Mouse (Mus musculus): ENCODE measurements around the gene Rad50. TPM values are rescaled to one million over a fixed set of nuclear protein-coding genes. Genes with fewer than 3 reads are reported as not detected.

The Rad50 gene
- polyA plus RNA-seq, 2 experiments = 5.1 to 10.3 TPM

- Histone ChIP-seq H3K4me1 (replicated peaks; ENCODE audit: control insufficient read depth in 2 of 2, insufficient read depth in 2 of 2, low read length in 1 of 2) (no peaks in the 10 kb centered on the region), H3K27me3 (ENCODE audit: control insufficient read depth, insufficient read depth, low read length) (no peaks in the 10 kb centered on the region), H3K4me3 (ENCODE audit: insufficient read depth in 1 of 2, low read depth in 2 of 2, low read length in 2 of 2) (no peak overlapping the region), H3K4me2 (ENCODE audit: low read depth) (no peak overlapping the region), H3K36me3 (replicated peaks; ENCODE audit: control insufficient read depth, insufficient read depth, low read depth) (no peaks in the 10 kb centered on the region), H3K9me3 (ENCODE audit: control insufficient read depth, low read length) (no peaks in the 10 kb centered on the region), H3K9ac (replicated peaks) (no peak overlapping the region), H3K27ac (no peak overlapping the region)
- TF ChIP-seq EP300 (IDR thresholded peaks at IDR 0.05; ENCODE audit: low read depth) (no peak), CTCF (IDR thresholded peaks at IDR 0.05; ENCODE audit: low read depth) (no peak)
- DNase-seq (ENCODE audit: low read depth in 3 of 3, low spot score in 3 of 3) (no peak), ATAC-seq (ENCODE audit: insufficient read depth) (no peak)
- WGBS (ENCODE audit: insufficient replicate concordance) = 80% methylated on average over 7 of the region's 7 CpGs
Observed at GRCm38 (mm10) chr11:53731457-53731856, 24.3 kb upstream of the Rad50 start.

GRCm38 (mm10) chr11:53720715-53721114 lies 13.6 kb upstream of the Rad50 start, which contains the start of gene Il5:
Gene Il5 (plus strand): TSS chr11:53720794.
- no peak within 1 kb of the TSS for H3K4me3 ChIP-seq (ENCODE audit: insufficient read depth in 1 of 2, low read depth in 2 of 2, low read length in 2 of 2)
- no peak for TF ChIP-seq EP300 (IDR thresholded peaks at IDR 0.05; ENCODE audit: low read depth)
- TF ChIP-seq CTCF (IDR thresholded peaks at IDR 0.05; ENCODE audit: low read depth) = no peak
- H3K9ac ChIP-seq (replicated peaks) = no peak within 1 kb of the TSS
- H3K4me2 ChIP-seq (ENCODE audit: low read depth) = no peak within 1 kb of the TSS
- no peaks in the 10 kb centered on the region for H3K36me3 ChIP-seq (replicated peaks; ENCODE audit: control insufficient read depth, insufficient read depth, low read depth)
- H3K4me1 ChIP-seq (replicated peaks; ENCODE audit: control insufficient read depth in 2 of 2, insufficient read depth in 2 of 2, low read length in 1 of 2) = no peaks in the 10 kb centered on the region
- DNase-seq (ENCODE audit: low read depth in 3 of 3, low spot score in 3 of 3) (no peak), ATAC-seq (ENCODE audit: insufficient read depth) (no peak)
- no peaks in the 10 kb centered on the region for H3K9me3 ChIP-seq (ENCODE audit: control insufficient read depth, low read length)
- H3K27me3 ChIP-seq (ENCODE audit: control insufficient read depth, insufficient read depth, low read length) = no peaks in the 10 kb centered on the region
- H3K27ac ChIP-seq = no peak within 1 kb of the TSS
- WGBS (ENCODE audit: insufficient replicate concordance) = 64% methylated on average over 6 of the region's 6 CpGs

GRCm38 (mm10) chr11:53719701-53720100 lies 12.6 kb upstream of the Rad50 start:
- ATAC-seq (ENCODE audit: insufficient read depth) (no peak), DNase-seq (ENCODE audit: low read depth in 3 of 3, low spot score in 3 of 3) (no peak)
- Histone ChIP-seq H3K4me1 (replicated peaks; ENCODE audit: control insufficient read depth in 2 of 2, insufficient read depth in 2 of 2, low read length in 1 of 2) (no peaks in the 10 kb centered on the region), H3K9ac (replicated peaks) (no peak overlapping the region), H3K4me3 (ENCODE audit: insufficient read depth in 1 of 2, low read depth in 2 of 2, low read length in 2 of 2) (no peak overlapping the region), H3K9me3 (ENCODE audit: control insufficient read depth, low read length) (no peaks in the 10 kb centered on the region), H3K27me3 (ENCODE audit: control insufficient read depth, insufficient read depth, low read length) (no peaks in the 10 kb centered on the region; the same call in 1 of the 2 replicates), H3K36me3 (replicated peaks; ENCODE audit: control insufficient read depth, insufficient read depth, low read depth) (no peaks in the 10 kb centered on the region), H3K4me2 (ENCODE audit: low read depth) (no peak overlapping the region), H3K27ac (no peak overlapping the region)
- WGBS (ENCODE audit: insufficient replicate concordance) = 47% methylated on average over 1 of the region's 1 CpGs
- no peak for TF ChIP-seq CTCF (IDR thresholded peaks at IDR 0.05; ENCODE audit: low read depth)
- TF ChIP-seq EP300 (IDR thresholded peaks at IDR 0.05; ENCODE audit: low read depth) = no peak

- ATAC-seq (ENCODE audit: insufficient read depth) (no peak), DNase-seq (ENCODE audit: low read depth in 3 of 3, low spot score in 3 of 3) (no peak)
- H3K27me3 ChIP-seq (ENCODE audit: control insufficient read depth, insufficient read depth, low read length) = no peaks in the 10 kb centered on the region
- peak overlapping the region; percentile 96 for H3K4me2 ChIP-seq (ENCODE audit: low read depth)
- H3K4me1 ChIP-seq (replicated peaks; ENCODE audit: control insufficient read depth in 2 of 2, insufficient read depth in 2 of 2, low read length in 1 of 2) = peaks cover 4 to 5% of the 10 kb centered on the region in 2 experiments; a peak in 3 of 4 replicates
- TF ChIP-seq EP300 (IDR thresholded peaks at IDR 0.05; ENCODE audit: low read depth) (no peak), CTCF (IDR thresholded peaks at IDR 0.05; ENCODE audit: low read depth) (no peak)
- H3K36me3 ChIP-seq (replicated peaks; ENCODE audit: control insufficient read depth, insufficient read depth, low read depth) = no peaks in the 10 kb centered on the region; the same call in 1 of the 2 replicates
- H3K4me3 ChIP-seq (ENCODE audit: insufficient read depth in 1 of 2, low read depth in 2 of 2, low read length in 2 of 2) = peak overlapping the region; percentile 83 to 89
- H3K9me3 ChIP-seq (ENCODE audit: control insufficient read depth, low read length) = no peaks in the 10 kb centered on the region
- H3K27ac ChIP-seq = no peak overlapping the region
- WGBS (ENCODE audit: insufficient replicate concordance) = 58% methylated on average over 3 of the region's 3 CpGs
- peak overlapping the region; percentile 93 for H3K9ac ChIP-seq (replicated peaks)
Observed at GRCm38 (mm10) chr11:53707718-53708009, 545 bp upstream of the Rad50 start.

GRCm38 (mm10) chr11:53706236-53706933 lies 734 bp downstream of the Rad50 start:
- Histone ChIP-seq H3K4me2 (ENCODE audit: low read depth) (peak overlapping the region; percentile 96), H3K27ac (peak overlapping the region; percentile 81), H3K4me3 (ENCODE audit: insufficient read depth in 1 of 2, low read depth in 2 of 2, low read length in 2 of 2) (peak overlapping the region; percentile 83 to 89), H3K4me1 (replicated peaks; ENCODE audit: control insufficient read depth in 2 of 2, insufficient read depth in 2 of 2, low read length in 1 of 2) (peaks cover 4 to 5% of the 10 kb centered on the region in 2 experiments; a peak in 3 of 4 replicates), H3K9me3 (ENCODE audit: control insufficient read depth, low read length) (no peaks in the 10 kb centered on the region), H3K36me3 (replicated peaks; ENCODE audit: control insufficient read depth, insufficient read depth, low read depth) (peaks cover 5% of the 10 kb centered on the region; the same call in 1 of the 2 replicates), H3K9ac (replicated peaks) (peak overlapping the region; percentile 93), H3K27me3 (ENCODE audit: control insufficient read depth, insufficient read depth, low read length) (no peaks in the 10 kb centered on the region)
- DNase-seq (ENCODE audit: low read depth in 3 of 3, low spot score in 3 of 3) = peak in 2 of 3 experiments; percentile 18 to 30
- 5% methylated on average over 29 of the region's 29 CpGs for WGBS (ENCODE audit: insufficient replicate concordance)
- TF ChIP-seq CTCF (IDR thresholded peaks at IDR 0.05; ENCODE audit: low read depth) (no peak; the same call in 1 of the 2 replicates), EP300 (IDR thresholded peaks at IDR 0.05; ENCODE audit: low read depth) (no peak)
- ATAC-seq (ENCODE audit: insufficient read depth) = peak; percentile 76

Measured in liver, embryonic 14.5 days (tissue).